Mouse (Mus musculus): ENCODE results near the gene Sh3glb2. TPM values are rescaled to one million over a fixed set of nuclear protein-coding genes. Genes with fewer than 3 reads are reported as not detected.

The Sh3glb2 gene
- total RNA-seq (2023): 10 to 100 TPM; 96.1 to 96.7 TPM

GRCm38 (mm10) chr2:30358533-30359531 lies at the start of gene Sh3glb2:
TSS of gene Sh3glb2 (minus strand) at chr2:30359337.

DNA sequence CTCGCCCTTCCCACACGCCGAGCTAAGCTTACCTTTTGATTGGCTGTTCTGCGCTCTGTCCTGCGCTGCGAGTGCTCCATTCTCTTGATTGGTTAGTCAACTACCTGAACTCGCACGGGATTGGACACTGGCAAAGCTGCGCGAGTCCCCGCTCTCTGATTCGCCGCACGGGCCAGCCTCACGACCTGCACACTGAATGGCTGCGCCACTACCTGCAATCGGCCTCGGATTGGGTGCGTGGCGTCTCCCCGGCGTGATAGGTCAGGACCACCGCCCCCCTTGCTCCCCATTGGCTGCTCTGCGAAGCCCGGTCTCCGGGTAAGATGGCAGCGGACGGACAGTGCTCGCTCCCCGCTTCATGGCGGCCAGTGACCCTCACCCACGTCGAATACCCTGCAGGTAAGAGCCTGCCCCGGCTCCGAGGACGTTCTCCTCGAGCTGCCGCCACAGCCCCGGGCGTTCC lies 33.0 kb upstream of the Sh3glb2 start, which contains the start of gene Dolpp1:
Gene Dolpp1 (plus strand): TSS at position 141 of the 463 bp plus-strand sequence.

GRCm38 (mm10) chr2:30363773-30364650 lies 4.9 kb upstream of the Sh3glb2 start, which contains the start of gene Miga2:
TSS of gene Miga2 (plus strand) at chr2:30364233.

Other genes with a start within 250 kb of the Sh3glb2 start
- 10 to 100 TPM; 75.0 to 80.9 TPM for gene Zer1, start 234.8 kb downstream of the Sh3glb2 start, total RNA-seq (2023)
- 10 to 100 TPM; 43.0 to 54.7 TPM for gene Tbc1d13, start 225.6 kb downstream of the Sh3glb2 start, total RNA-seq (2023)
- gene Endog, start 187.8 kb downstream of the Sh3glb2 start, total RNA-seq (2023): 10 to 100 TPM; 15.3 to 16.6 TPM
- gene Spout1, start 180.9 kb downstream of the Sh3glb2 start, total RNA-seq (2023): 10 to 100 TPM; 24.1 to 24.5 TPM
- gene Kyat1, start 153.5 kb downstream of the Sh3glb2 start, total RNA-seq (2023): 10 to 100 TPM; 12.4 to 15.4 TPM
- gene Lrrc8a, start 121.6 kb downstream of the Sh3glb2 start, total RNA-seq (2023): 10 to 100 TPM; 60.4 to 62.7 TPM
- 1 to 10 TPM; 7.0 to 8.3 TPM for gene Gm28035, start 118.8 kb downstream of the Sh3glb2 start, total RNA-seq (2023)
- gene Phyhd1, start 93.1 kb downstream of the Sh3glb2 start, total RNA-seq (2023): 10 to 100 TPM; 18.3 to 26.2 TPM
- gene Gm28038, start 78.3 kb downstream of the Sh3glb2 start, total RNA-seq (2023): not detected
- 10 to 100 TPM in 1 of 2 experiments, 1 to 10 TPM in 1; 8.5 to 12.3 TPM for gene Dolk, start 73.0 kb downstream of the Sh3glb2 start, total RNA-seq (2023)
- 10 to 100 TPM; 56.2 to 60.7 TPM for gene Nup188, start 72.9 kb downstream of the Sh3glb2 start, total RNA-seq (2023)
- gene Miga2, start 4.9 kb upstream of the Sh3glb2 start, total RNA-seq (2023): 10 to 100 TPM; 18.8 to 21.7 TPM
- 10 to 100 TPM; 24.6 to 28.9 TPM for gene Dolpp1, start 32.9 kb upstream of the Sh3glb2 start, total RNA-seq (2023)
- gene Crat, start 56.5 kb upstream of the Sh3glb2 start, total RNA-seq (2023): 10 to 100 TPM in 1 of 2 experiments, 1 to 10 TPM in 1; 7.9 to 14.1 TPM
- gene Ptpa, start 56.7 kb upstream of the Sh3glb2 start, total RNA-seq (2023): 100 to 1,000 TPM in 1 of 2 experiments, 10 to 100 TPM in 1; 95.0 to 104 TPM
- under 1 TPM; 0.20 to 0.36 TPM for gene Ier5l, start 114.9 kb upstream of the Sh3glb2 start, total RNA-seq (2023)
- gene Cstad, start 235.7 kb upstream of the Sh3glb2 start, total RNA-seq (2023): 1 to 10 TPM; 1.2 to 1.9 TPM

Data from T-cell, adult 66 days (primary cell).